Mouse (Mus musculus) urinary bladder, adult 18-20 months (tissue): ENCODE results near the gene Man1c1.

ENCODE experiments used
- DNase-seq, 2 experiments: peaks; one replicate each; pipeline ENCODE4 v3.0.0; 2022; ENCODE audit warnings: low spot score in 2 of 2, mixed read lengths in 2 of 2

The Man1c1 gene

DNA sequence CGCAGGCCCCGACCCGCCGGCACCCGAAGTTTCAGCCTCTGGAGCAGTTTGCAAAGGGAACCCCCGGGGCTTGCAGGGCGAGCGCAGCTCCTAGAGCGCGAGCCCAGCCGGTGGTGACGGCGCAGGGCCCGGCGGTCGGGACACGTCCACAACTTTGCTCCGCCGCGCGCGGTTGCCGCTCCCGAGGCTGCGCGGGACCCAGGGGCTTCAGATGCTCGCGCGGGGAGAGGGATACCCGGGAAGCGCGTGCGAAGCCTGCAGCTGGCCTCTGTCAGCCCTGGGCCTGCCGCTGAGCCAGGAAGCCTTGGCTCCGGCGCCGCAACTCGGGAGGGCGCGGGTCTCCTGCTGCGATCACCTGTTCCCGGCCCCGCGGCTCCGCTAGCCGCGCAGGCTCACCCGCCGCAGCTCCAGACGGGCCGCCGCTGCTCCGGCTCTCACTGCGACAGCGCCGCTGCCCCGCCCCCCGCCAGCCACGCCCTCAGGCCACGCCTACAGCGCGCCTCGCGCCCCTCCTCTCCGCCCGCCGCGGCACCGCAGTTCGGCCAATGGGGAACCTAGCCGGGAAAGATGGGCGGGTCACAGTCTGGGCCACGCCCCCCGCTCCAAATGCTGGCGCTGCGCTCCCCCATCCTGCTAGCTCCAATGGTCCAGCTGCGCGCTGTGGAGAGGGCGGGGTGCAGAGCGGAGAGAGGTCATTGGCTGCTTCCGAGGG, at the start of gene Man1c1:
TSS of gene Man1c1 (minus strand) at position 456 of the 712 bp plus-strand sequence.
- DNase-seq, result peak; percentile 94 to 98

- no peak for DNase-seq
Observed at GRCm38 (mm10) chr4:134753516-134754261, 49.6 kb upstream of the Man1c1 start.

- DNase-seq, result no peak
Observed at GRCm38 (mm10) chr4:134752911-134753426, 48.9 kb upstream of the Man1c1 start.

- DNase-seq, result peak; percentile 59 to 62
Observed at GRCm38 (mm10) chr4:134751682-134752380, 47.7 kb upstream of the Man1c1 start.

- no peak for DNase-seq
Observed at GRCm38 (mm10) chr4:134750825-134751224, 46.7 kb upstream of the Man1c1 start.

DNA sequence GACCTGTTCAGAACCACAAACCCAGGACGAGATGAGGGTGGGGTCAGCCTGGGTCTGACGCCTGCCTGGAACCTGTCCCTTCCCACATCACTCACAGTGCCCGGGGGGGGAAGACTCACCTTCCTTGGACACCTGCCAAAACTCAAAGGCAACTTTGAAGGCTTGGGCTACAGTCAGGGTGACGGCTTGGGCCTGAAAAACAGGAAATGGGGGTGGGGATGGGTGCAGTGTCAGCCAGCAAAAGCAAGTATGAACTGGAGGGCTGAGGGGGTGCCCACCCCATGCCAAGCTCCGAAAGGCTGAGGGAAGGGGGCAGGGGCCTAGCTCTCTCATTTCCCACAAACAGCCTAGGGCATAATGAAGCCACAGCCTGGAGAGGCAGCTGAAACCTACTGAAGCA, 46.2 kb upstream of the Man1c1 start:
- peak; percentile 65 to 80 for DNase-seq

DNA sequence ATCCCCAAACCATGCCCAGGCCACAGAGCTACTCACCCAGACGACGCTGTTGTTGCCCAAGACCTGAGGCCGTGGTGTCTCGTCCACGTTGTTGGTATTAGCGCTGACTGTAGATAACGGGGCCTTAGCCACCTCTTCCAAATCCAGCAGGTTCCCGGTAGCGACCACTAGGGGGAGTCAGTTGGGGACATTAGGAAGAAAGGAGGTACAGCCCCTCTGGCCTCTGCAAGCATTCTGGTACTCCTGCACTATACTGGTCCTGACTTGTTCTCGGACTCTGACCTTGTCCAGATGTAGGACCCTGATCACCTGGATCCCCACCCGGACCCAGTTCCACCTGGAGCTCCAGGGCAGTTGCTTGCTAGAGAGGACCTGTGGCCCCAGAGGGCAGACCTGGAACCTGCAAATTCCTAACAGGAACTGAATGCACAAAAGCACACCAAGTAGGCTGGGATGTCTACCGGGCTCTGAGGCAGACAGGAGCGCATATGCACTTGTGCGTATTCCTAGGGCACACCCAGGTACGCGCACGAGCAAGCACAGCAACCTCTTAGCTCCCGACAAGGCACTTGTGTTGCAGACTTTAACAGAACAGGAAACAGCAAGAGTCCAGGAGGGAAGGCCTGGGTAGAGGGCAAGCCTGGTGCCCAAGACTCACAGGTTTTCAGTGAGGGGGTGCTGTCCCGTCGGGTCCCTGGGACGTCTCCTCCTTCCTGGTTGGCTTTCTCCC, 45.4 kb upstream of the Man1c1 start:
- no peak for DNase-seq

- no peak for DNase-seq
Observed at GRCm38 (mm10) chr4:134745900-134746661, 42.0 kb upstream of the Man1c1 start.

- no peak for DNase-seq
Observed at GRCm38 (mm10) chr4:134743881-134744633, 40.0 kb upstream of the Man1c1 start.

- DNase-seq, result no peak
Observed at GRCm38 (mm10) chr4:134741949-134742348, 37.9 kb upstream of the Man1c1 start.

DNA sequence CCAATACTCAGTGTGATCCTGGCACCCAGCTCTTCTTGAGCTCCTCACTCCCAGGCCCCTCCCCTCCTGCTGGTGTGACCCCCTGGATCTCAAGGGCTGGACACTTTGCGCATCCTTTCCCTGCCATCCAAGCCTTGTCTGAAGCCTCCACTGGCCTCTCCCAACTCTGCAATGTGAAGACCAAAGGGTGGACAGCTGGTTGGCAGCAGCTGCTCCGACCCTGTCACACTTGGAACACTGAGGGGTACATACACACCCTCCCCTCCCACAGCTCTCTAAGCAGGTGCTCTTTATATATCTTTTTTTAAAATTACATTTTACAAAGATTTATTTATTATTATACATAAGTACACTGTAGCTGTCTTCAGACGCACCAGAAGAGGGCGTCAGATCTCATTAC, 36.1 kb upstream of the Man1c1 start:
- no peak for DNase-seq

DNA sequence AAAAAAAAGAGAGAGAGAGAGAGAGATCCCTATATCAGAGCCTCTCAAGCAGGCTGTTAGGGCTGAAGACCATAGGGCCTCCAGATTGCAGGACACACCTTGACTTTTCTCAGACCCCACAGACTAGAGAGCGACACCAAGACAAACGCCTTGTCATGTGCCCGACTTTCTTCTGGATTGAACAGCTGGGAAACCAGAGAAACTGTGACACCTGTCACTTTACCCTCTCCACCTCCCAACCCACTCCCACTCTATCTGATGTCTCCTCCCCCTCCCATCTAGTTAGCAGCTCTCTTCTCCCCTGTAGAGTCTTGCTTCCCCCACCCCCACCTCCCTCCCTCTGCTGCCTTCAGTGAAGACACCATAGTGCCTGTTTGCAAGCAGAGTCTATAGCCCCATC, 35.4 kb upstream of the Man1c1 start:
- no peak for DNase-seq

- no peak for DNase-seq
Observed at GRCm38 (mm10) chr4:134737365-134737910, 33.3 kb upstream of the Man1c1 start.

- no peak for DNase-seq
Observed at GRCm38 (mm10) chr4:134736147-134736546, 32.1 kb upstream of the Man1c1 start.

- DNase-seq, result peak; percentile 38 to 60
Observed at GRCm38 (mm10) chr4:134734629-134735081, 30.6 kb upstream of the Man1c1 start.

DNA sequence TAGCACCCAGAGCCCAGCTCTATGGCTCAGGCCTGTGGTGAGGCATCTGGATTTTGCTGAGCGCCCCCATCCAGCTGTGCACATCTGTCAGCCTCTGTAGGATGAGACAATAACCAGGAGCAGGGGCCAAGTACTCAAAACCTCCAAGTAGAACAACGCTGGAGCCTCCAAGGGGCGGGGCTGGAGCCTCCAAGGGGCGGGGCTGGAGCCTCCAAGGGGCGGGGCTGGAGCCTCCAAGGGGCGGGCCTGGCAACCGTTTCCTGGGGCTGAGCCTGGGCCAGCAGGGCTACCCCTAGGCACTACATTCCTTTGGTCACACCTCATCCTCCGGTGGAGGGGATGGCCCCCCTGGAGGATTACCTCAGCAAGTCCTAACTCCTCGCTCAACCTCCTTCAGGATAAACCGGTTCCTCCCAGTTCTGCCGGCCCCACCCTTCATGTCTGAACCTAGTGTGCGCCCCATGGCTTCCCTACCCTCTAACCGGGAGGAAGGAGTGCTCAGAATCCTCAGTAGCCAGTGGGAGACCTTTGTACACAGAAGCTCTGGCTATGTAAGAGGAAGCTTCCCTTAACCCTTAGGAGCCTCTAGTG, 30.0 kb upstream of the Man1c1 start:
- DNase-seq, result peak; percentile 82 to 88

DNA sequence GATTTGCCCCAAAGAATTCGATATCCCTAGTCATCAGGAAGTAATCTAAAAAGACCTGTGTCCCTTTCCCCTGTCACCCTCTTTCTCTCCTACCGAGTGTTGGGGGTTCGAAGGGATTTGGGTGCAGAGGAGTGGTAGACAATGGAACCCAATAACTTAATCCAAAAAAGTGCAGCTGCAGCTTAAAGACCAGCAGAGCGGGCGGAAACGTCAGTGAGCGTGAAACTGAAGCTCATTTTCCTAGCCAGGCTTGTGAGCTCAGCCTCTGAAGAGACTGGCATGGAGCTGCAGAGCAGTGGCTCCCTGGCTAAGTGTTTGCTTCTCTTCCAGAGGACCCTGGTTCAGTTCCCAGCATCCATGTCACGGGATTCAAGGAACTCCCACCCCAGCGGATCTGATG, 29.3 kb upstream of the Man1c1 start:
- no peak for DNase-seq

DNA sequence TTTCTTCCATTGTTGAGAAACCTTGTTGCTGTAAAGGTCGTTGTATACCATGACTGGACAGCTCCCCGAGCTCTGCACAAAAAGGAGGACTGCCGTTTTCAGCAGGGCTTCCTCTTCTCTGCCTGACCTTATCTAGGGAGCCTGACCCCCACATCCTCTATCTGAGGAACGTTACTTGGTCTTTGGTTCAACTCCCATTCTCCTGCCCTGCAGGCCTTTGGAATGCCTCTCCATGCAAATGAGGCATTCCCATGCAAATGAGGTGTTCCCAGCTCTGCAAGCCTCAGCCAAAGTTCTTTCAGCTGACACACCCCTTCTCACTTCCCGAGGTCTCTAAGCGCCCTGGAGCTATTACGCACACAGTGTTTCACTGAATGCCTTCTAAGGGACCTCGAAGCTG, 26.0 kb upstream of the Man1c1 start:
- DNase-seq, result no peak

DNA sequence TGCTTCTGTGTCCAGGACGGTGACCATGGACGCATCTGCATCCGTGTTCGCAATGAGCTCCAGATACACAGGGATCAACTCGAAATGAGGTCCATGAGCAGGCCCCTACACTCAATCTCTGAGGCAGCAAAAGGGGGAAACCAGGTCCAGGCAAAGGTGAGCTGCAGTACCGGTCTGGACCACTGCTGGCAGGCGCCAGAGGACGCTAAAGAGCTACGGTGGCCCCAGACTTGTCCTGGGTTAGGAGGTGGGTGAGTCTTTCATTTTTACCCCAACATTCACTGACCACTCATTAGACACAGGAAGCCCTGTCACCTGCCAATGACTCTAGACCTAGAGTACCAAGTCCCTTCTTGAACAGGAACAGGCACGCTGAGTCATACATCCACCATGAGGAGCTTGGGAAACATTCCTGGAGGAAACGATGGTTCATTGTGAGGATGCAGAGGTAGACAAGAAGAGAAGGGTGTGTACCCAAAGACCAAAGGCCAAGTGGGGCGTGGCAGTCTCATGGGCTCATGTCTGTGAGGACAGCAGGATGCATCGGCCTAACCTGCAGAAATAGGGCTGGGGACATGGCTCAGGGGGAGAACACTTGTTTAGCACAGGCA, 21.8 kb upstream of the Man1c1 start:
- no peak for DNase-seq
